Mouse (Mus musculus) adrenal gland, postnatal 14 days (tissue): Measurements from ENCODE around the gene Ralgps1. TPM values are rescaled to one million over a fixed set of nuclear protein-coding genes. Genes with fewer than 3 reads are reported as not detected.
"Not testable (repeated sequence)": the region's sequence is repeated elsewhere in the genome, so short reads cannot be mapped to it uniquely, and the experiment has no call there.

ENCODE experiments used
- DNase-seq: peaks from one replicate; pipeline ENCODE4 v3.0.0; 2021; ENCODE audit warnings: mixed read lengths
- total RNA-seq: library from RNA; stranded (reverse); gene quantifications from 2 replicates; pipeline ENCODE4 v1.2.3, GENCODE M21; 2021

Ralgps1 gene
- total RNA-seq, 1 experiment from 2014 or later, result 3.7 TPM

- DNase-seq, result no peak
These were observed 136.4 kb downstream of the Ralgps1 start for GRCm38 (mm10) chr2:33234848-33235247.

- DNase-seq, result no peak
These were observed 137.4 kb downstream of the Ralgps1 start for GRCm38 (mm10) chr2:33233856-33234255.

- no peak for DNase-seq
These were observed 138.3 kb downstream of the Ralgps1 start for GRCm38 (mm10) chr2:33232782-33233570.

GRCm38 (mm10) chr2:33231788-33232187 lies 139.5 kb downstream of the Ralgps1 start:
- no peak for DNase-seq

- no peak for DNase-seq
These were observed 140.6 kb downstream of the Ralgps1 start for GRCm38 (mm10) chr2:33230701-33231100.

- no peak for DNase-seq
These were observed 142.7 kb downstream of the Ralgps1 start for GRCm38 (mm10) chr2:33228551-33228950.

GRCm38 (mm10) chr2:33228077-33228476 lies 143.2 kb downstream of the Ralgps1 start:
- DNase-seq, result no peak

- no peak for DNase-seq
These were observed 145.4 kb downstream of the Ralgps1 start for GRCm38 (mm10) chr2:33225921-33226320.

- DNase-seq, result no peak
These were observed 147.5 kb downstream of the Ralgps1 start for GRCm38 (mm10) chr2:33223656-33224358.

GRCm38 (mm10) chr2:33222480-33222879 lies 148.8 kb downstream of the Ralgps1 start:
- DNase-seq, result no peak

- DNase-seq, result no peak
These were observed 149.9 kb downstream of the Ralgps1 start for GRCm38 (mm10) chr2:33221339-33221900.

- DNase-seq, result no peak
These were observed 150.5 kb downstream of the Ralgps1 start for GRCm38 (mm10) chr2:33220674-33221338.

- DNase-seq, result no peak
These were observed 151.0 kb downstream of the Ralgps1 start for GRCm38 (mm10) chr2:33220246-33220645.

GRCm38 (mm10) chr2:33219637-33220036 lies 151.6 kb downstream of the Ralgps1 start:
- DNase-seq, result no peak

GRCm38 (mm10) chr2:33218903-33219625 lies 152.2 kb downstream of the Ralgps1 start:
- DNase-seq, result peak; percentile 43

- no peak for DNase-seq
These were observed 153.9 kb downstream of the Ralgps1 start for GRCm38 (mm10) chr2:33217425-33217794.

GRCm38 (mm10) chr2:33216645-33217424 lies 154.5 kb downstream of the Ralgps1 start:
- peak; percentile 40 for DNase-seq

GRCm38 (mm10) chr2:33215700-33216509 lies 155.4 kb downstream of the Ralgps1 start, which contains the start of gene Angptl2:
Gene Angptl2 (plus strand): TSS chr2:33216069.
- peak; percentile 94 for DNase-seq

- no peak for DNase-seq
These were observed 156.0 kb downstream of the Ralgps1 start for GRCm38 (mm10) chr2:33215177-33215699.

GRCm38 (mm10) chr2:33211263-33211662 lies 160.0 kb downstream of the Ralgps1 start:
- DNase-seq, result not testable (repeated sequence)
